Mouse (Mus musculus) ovary, postnatal 14 days (tissue): ENCODE data around the gene Ttc39b.

Experiments used
- DNase-seq: peaks from one replicate; pipeline ENCODE4 v3.0.0; 2022; ENCODE audit warnings: low spot score

The Ttc39b gene

GRCm38 (mm10) chr4:83228664-83229283 is 95.3 kb downstream of the Ttc39b start:
- no peak for DNase-seq

GRCm38 (mm10) chr4:83228073-83228472 is 96.0 kb downstream of the Ttc39b start:
- DNase-seq = no peak

GRCm38 (mm10) chr4:83225633-83226360 is 98.3 kb downstream of the Ttc39b start:
- no peak for DNase-seq

GRCm38 (mm10) chr4:83224242-83224641 is 99.8 kb downstream of the Ttc39b start:
- no peak for DNase-seq

GRCm38 (mm10) chr4:83223197-83223596 is 100.9 kb downstream of the Ttc39b start:
- no peak for DNase-seq

GRCm38 (mm10) chr4:83220761-83221557 is 103.1 kb downstream of the Ttc39b start:
- DNase-seq = no peak

- DNase-seq = no peak
Observed at GRCm38 (mm10) chr4:83219253-83219652, 104.8 kb downstream of the Ttc39b start.

- DNase-seq = no peak
Observed at GRCm38 (mm10) chr4:83217128-83217527, 106.9 kb downstream of the Ttc39b start.

- no peak for DNase-seq
Observed at GRCm38 (mm10) chr4:83216381-83216780, 107.7 kb downstream of the Ttc39b start.

GRCm38 (mm10) chr4:83215776-83216175 is 108.3 kb downstream of the Ttc39b start:
- DNase-seq = no peak

- DNase-seq = no peak
Observed at GRCm38 (mm10) chr4:83214822-83215558, 109.1 kb downstream of the Ttc39b start.

- DNase-seq = no peak
Observed at GRCm38 (mm10) chr4:83213752-83214151, 110.3 kb downstream of the Ttc39b start.

- DNase-seq = no peak
Observed at GRCm38 (mm10) chr4:83211709-83212108, 112.3 kb downstream of the Ttc39b start.

- DNase-seq = no peak
Observed at GRCm38 (mm10) chr4:83210437-83210836, 113.6 kb downstream of the Ttc39b start.

- DNase-seq = no peak
Observed at GRCm38 (mm10) chr4:83206803-83207586, 117.1 kb downstream of the Ttc39b start.

- DNase-seq = no peak
Observed at GRCm38 (mm10) chr4:83206416-83206802, 117.6 kb downstream of the Ttc39b start.

- no peak for DNase-seq
Observed at GRCm38 (mm10) chr4:83199391-83199790, 124.7 kb downstream of the Ttc39b start.

- DNase-seq = no peak
Observed at GRCm38 (mm10) chr4:83198123-83198522, 125.9 kb downstream of the Ttc39b start.

- DNase-seq = no peak
Observed at GRCm38 (mm10) chr4:83189736-83190135, 134.3 kb downstream of the Ttc39b start.

GRCm38 (mm10) chr4:83187324-83187723 is 136.7 kb downstream of the Ttc39b start:
- no peak for DNase-seq

GRCm38 (mm10) chr4:83186448-83186847 is 137.6 kb downstream of the Ttc39b start:
- DNase-seq = no peak
